Mouse (Mus musculus): ENCODE data around the gene Tmem211. TPM values are rescaled to one million over a fixed set of nuclear protein-coding genes. Genes with fewer than 3 reads are reported as not detected.

The Tmem211 gene
- polyA plus RNA-seq, 1 experiment, result not detected

- TF ChIP-seq CTCF (conservative IDR thresholded peaks at IDR 0.05; ENCODE audit: insufficient read depth, insufficient read length, low read depth, low read length) (no peak), POLR2A (IDR thresholded peaks at IDR 0.05; ENCODE audit: low read depth, low read length) (no peak)
- DNase-seq, result peak; percentile 7
- Histone ChIP-seq H3K4me3 (ENCODE audit: insufficient read depth, low read depth, low read length) (no peak overlapping the region), H3K27me3 (replicated peaks; ENCODE audit: control insufficient read depth, insufficient read depth, low read length) (no peaks in the 10 kb centered on the region), H3K36me3 (ENCODE audit: control insufficient read depth, insufficient read depth, low read length) (no peaks in the 10 kb centered on the region), H3K27ac (ENCODE audit: insufficient read depth, low read depth, low read length) (no peak overlapping the region), H3K4me1 (ENCODE audit: control insufficient read depth, insufficient read depth, low read length) (peaks cover 4% of the 10 kb centered on the region; the same call in 1 of the 2 replicates)
- WGBS, result 54% methylated on average over 5 of the region's 5 CpGs
Measured at GRCm38 (mm10) chr5:113230196-113230595, 3.5 kb downstream of the Tmem211 start.

- no peak overlapping the region for H3K27ac ChIP-seq (ENCODE audit: insufficient read depth, low read depth, low read length)
- TF ChIP-seq CTCF (conservative IDR thresholded peaks at IDR 0.05; ENCODE audit: insufficient read depth, insufficient read length, low read depth, low read length) (no peak), POLR2A (IDR thresholded peaks at IDR 0.05; ENCODE audit: low read depth, low read length) (no peak)
- H3K36me3 ChIP-seq (ENCODE audit: control insufficient read depth, insufficient read depth, low read length), result no peaks in the 10 kb centered on the region
- no peaks in the 10 kb centered on the region for H3K27me3 ChIP-seq (replicated peaks; ENCODE audit: control insufficient read depth, insufficient read depth, low read length)
- 73% methylated on average over 8 of the region's 8 CpGs for WGBS
- DNase-seq, result no peak
- no peak overlapping the region for H3K4me3 ChIP-seq (ENCODE audit: insufficient read depth, low read depth, low read length)
- no peaks in the 10 kb centered on the region for H3K4me1 ChIP-seq (ENCODE audit: control insufficient read depth, insufficient read depth, low read length)
Measured at GRCm38 (mm10) chr5:113249263-113249930, 22.7 kb downstream of the Tmem211 start.

- no peaks in the 10 kb centered on the region for H3K4me1 ChIP-seq (ENCODE audit: control insufficient read depth, insufficient read depth, low read length)
- H3K27ac ChIP-seq (ENCODE audit: insufficient read depth, low read depth, low read length), result no peak overlapping the region
- DNase-seq, result no peak
- H3K36me3 ChIP-seq (ENCODE audit: control insufficient read depth, insufficient read depth, low read length), result no peaks in the 10 kb centered on the region
- no peaks in the 10 kb centered on the region for H3K27me3 ChIP-seq (replicated peaks; ENCODE audit: control insufficient read depth, insufficient read depth, low read length)
- TF ChIP-seq POLR2A (IDR thresholded peaks at IDR 0.05; ENCODE audit: low read depth, low read length), result no peak
- no peak for TF ChIP-seq CTCF (conservative IDR thresholded peaks at IDR 0.05; ENCODE audit: insufficient read depth, insufficient read length, low read depth, low read length)
- 96% methylated on average over 11 of the region's 11 CpGs for WGBS
- no peak overlapping the region for H3K4me3 ChIP-seq (ENCODE audit: insufficient read depth, low read depth, low read length)
Measured at GRCm38 (mm10) chr5:113250806-113251205, 24.1 kb downstream of the Tmem211 start.

- no peak overlapping the region for H3K4me3 ChIP-seq (ENCODE audit: insufficient read depth, low read depth, low read length)
- H3K36me3 ChIP-seq (ENCODE audit: control insufficient read depth, insufficient read depth, low read length), result no peaks in the 10 kb centered on the region
- no peak for DNase-seq
- WGBS, result 81% methylated on average over 8 of the region's 8 CpGs
- H3K4me1 ChIP-seq (ENCODE audit: control insufficient read depth, insufficient read depth, low read length), result no peaks in the 10 kb centered on the region
- no peak for TF ChIP-seq CTCF (conservative IDR thresholded peaks at IDR 0.05; ENCODE audit: insufficient read depth, insufficient read length, low read depth, low read length)
- no peak for TF ChIP-seq POLR2A (IDR thresholded peaks at IDR 0.05; ENCODE audit: low read depth, low read length)
- H3K27ac ChIP-seq (ENCODE audit: insufficient read depth, low read depth, low read length), result no peak overlapping the region
- H3K27me3 ChIP-seq (replicated peaks; ENCODE audit: control insufficient read depth, insufficient read depth, low read length), result no peaks in the 10 kb centered on the region
Measured at GRCm38 (mm10) chr5:113265637-113266036, 38.9 kb downstream of the Tmem211 start.

- TF ChIP-seq CTCF (conservative IDR thresholded peaks at IDR 0.05; ENCODE audit: insufficient read depth, insufficient read length, low read depth, low read length), result no peak
- TF ChIP-seq POLR2A (IDR thresholded peaks at IDR 0.05; ENCODE audit: low read depth, low read length), result no peak
- H3K27ac ChIP-seq (ENCODE audit: insufficient read depth, low read depth, low read length), result no peak overlapping the region
- H3K27me3 ChIP-seq (replicated peaks; ENCODE audit: control insufficient read depth, insufficient read depth, low read length), result no peaks in the 10 kb centered on the region
- H3K4me1 ChIP-seq (ENCODE audit: control insufficient read depth, insufficient read depth, low read length), result no peaks in the 10 kb centered on the region
- no peaks in the 10 kb centered on the region for H3K36me3 ChIP-seq (ENCODE audit: control insufficient read depth, insufficient read depth, low read length)
- H3K4me3 ChIP-seq (ENCODE audit: insufficient read depth, low read depth, low read length), result no peak overlapping the region
- no peak for DNase-seq
Measured at GRCm38 (mm10) chr5:113268246-113268645, 41.5 kb downstream of the Tmem211 start.

GRCm38 (mm10) chr5:113270043-113270442 is 43.3 kb downstream of the Tmem211 start:
- TF ChIP-seq POLR2A (IDR thresholded peaks at IDR 0.05; ENCODE audit: low read depth, low read length) (no peak), CTCF (conservative IDR thresholded peaks at IDR 0.05; ENCODE audit: insufficient read depth, insufficient read length, low read depth, low read length) (no peak)
- WGBS, result 87% methylated on average over 3 of the region's 3 CpGs
- H3K4me3 ChIP-seq (ENCODE audit: insufficient read depth, low read depth, low read length), result no peak overlapping the region
- no peaks in the 10 kb centered on the region for H3K27me3 ChIP-seq (replicated peaks; ENCODE audit: control insufficient read depth, insufficient read depth, low read length)
- no peaks in the 10 kb centered on the region for H3K36me3 ChIP-seq (ENCODE audit: control insufficient read depth, insufficient read depth, low read length)
- no peaks in the 10 kb centered on the region for H3K4me1 ChIP-seq (ENCODE audit: control insufficient read depth, insufficient read depth, low read length)
- H3K27ac ChIP-seq (ENCODE audit: insufficient read depth, low read depth, low read length), result no peak overlapping the region
- no peak for DNase-seq

- no peak for DNase-seq
- no peak overlapping the region for H3K27ac ChIP-seq (ENCODE audit: insufficient read depth, low read depth, low read length)
- H3K36me3 ChIP-seq (ENCODE audit: control insufficient read depth, insufficient read depth, low read length), result no peaks in the 10 kb centered on the region
- TF ChIP-seq CTCF (conservative IDR thresholded peaks at IDR 0.05; ENCODE audit: insufficient read depth, insufficient read length, low read depth, low read length), result no peak
- no peak for TF ChIP-seq POLR2A (IDR thresholded peaks at IDR 0.05; ENCODE audit: low read depth, low read length)
- no peaks in the 10 kb centered on the region for H3K4me1 ChIP-seq (ENCODE audit: control insufficient read depth, insufficient read depth, low read length)
- H3K4me3 ChIP-seq (ENCODE audit: insufficient read depth, low read depth, low read length), result no peak overlapping the region
- H3K27me3 ChIP-seq (replicated peaks; ENCODE audit: control insufficient read depth, insufficient read depth, low read length), result no peaks in the 10 kb centered on the region
- 58% methylated on average over 11 of the region's 11 CpGs for WGBS
Measured at GRCm38 (mm10) chr5:113271207-113271811, 44.6 kb downstream of the Tmem211 start.

Data from kidney, adult 2 months (tissue).